Mouse (Mus musculus) 3T3-L1 (cell line): ENCODE measurements at regions not wholly inside any gene's neighbourhood (a gene's known extent, or its start where the extent isn't known, plus 50 kb on each side); places are given as distances from the start of the nearest gene placed in this dataset.
A peak's percentile ranks its signal among the peaks of the same experiment; 100 is the strongest.
"Not testable (repeated sequence)": the region's sequence is repeated elsewhere in the genome, so short reads cannot be mapped to it uniquely, and the experiment has no call there.

Experiments
- DNase-seq: peaks from one replicate; pipeline ENCODE4 v3.0.0-alpha.2; 2015; ENCODE audit warnings: low read depth, low spot score

DNA sequence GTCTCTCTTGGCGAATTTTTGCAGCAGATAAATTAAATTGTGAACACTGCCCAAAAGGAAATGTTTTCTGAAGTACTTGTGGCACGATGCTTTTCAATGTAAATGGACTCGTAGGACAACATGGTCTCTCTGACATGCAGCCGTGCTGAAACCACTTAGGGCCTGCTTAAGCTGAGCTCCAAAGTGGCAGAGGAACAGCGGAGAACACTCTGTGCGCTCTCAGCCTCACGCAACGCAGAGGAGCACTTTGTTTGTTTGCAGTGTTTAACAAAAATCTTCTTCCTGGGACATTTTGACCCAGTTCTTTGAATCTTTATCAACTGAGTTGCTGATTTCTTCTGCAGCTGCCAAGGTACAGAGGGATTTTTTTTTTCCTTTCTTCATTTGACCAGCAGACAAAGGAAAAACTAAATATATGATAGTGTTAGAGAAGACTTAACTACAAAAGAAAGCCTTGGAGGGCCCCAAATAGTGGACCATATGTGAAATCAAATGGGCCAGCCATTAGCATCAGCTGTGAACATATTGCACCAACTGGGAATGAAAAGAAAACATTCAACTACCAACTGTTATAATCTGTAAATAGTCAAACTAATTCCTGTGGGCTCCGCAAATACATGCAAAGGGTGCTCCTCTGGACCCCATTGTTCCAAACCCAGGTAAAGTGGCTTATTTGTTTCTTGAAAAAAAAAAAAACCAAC is 639.5 kb downstream of the Rwdd3 start:
- no peak for DNase-seq

DNA sequence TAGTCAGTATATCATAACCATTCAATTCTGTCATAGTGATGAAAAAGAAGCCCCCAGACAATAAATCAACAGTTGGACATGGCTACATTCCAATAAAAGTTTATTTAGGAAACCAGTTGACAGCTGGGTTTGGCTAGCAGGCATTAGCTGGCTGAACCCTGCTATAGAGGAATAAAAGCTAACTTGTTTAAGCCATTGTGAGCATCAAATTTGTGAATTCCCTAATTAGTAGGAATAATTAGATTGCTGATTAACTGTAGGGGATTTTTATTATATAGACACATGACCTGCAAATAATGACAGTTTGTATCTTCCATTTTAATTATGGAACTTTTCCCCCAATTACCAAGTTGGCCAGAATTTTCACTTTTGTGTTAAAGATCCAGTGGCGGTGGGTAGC is 659.8 kb downstream of the Rwdd3 start:
- no peak for DNase-seq

DNA sequence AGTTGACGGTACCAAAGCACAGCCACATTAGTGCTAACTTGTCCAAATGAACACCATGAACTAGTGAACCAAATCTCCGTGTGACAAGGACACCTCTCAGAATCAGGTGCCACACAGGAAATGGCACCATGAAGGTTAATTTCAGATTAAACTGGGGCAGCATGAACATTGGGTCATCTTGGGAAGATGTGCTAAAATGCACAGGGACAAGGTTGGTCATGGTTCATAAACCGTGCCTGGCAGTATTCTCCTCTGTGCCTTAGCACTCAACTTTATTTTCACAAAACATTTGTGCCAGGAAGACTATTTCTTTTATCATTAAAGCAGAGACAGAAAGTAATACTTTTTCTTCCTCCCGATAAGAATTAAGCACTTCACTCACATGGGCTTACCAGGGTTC is 672.6 kb downstream of the Rwdd3 start:
- no peak for DNase-seq

DNA sequence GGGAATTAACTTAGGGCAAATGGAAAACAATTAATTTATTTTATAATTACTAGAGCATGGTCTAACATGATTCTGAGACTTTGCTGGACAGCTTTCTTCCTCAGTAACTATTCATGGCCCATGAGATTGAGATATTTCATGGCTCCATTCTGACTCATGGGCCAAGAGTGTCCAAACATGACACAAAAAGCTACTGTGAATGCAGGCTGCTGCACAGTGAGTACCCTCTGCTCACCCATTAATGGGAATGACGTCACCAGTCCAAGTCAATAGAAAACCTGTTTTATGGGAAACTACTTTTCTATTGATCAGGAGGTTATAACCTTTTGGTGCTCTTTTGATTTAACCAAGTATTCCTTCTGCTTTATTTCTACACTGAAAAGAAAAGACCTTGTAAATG is 693.6 kb downstream of the Rwdd3 start:
- no peak for DNase-seq

DNA sequence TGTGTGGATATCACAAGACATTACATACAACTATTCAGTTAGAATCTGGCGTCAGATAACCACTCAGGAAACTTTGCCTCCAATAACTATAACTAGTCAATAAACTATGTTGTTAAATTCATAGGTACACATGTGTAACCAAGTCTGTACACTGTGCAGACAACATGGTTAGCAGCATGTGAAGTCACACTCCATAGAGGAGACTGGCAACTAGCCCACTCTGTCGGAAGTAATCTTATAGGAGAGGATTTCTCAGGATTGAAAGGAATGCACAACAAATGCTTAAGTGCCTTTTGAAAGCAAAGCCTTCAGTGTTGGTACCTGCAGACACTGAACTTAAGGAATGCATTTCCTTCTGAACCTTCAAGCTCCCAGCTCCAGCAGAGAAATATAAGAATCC is 693.0 kb upstream of the Ptbp2 start:
- no peak for DNase-seq

DNA sequence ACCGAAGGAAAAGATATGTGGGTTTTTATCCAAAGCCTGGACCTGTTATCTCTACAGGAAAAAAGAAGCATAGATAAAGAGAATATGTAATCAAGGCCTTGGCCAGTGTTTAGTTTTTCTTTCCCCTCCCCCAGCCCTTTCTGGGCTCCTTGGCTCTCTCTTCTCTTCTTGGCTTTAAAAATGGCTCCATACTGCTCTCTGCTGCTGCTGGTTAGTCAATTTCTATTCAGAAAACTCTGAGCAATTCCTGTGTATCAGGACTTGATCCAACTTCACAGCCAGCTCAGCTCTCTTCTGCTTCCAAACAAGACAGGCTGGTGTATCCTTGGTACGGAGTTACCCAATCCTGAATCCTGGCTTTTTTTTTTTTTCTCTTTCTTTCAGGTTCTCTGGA is 689.4 kb upstream of the Ptbp2 start:
- no peak for DNase-seq

DNA sequence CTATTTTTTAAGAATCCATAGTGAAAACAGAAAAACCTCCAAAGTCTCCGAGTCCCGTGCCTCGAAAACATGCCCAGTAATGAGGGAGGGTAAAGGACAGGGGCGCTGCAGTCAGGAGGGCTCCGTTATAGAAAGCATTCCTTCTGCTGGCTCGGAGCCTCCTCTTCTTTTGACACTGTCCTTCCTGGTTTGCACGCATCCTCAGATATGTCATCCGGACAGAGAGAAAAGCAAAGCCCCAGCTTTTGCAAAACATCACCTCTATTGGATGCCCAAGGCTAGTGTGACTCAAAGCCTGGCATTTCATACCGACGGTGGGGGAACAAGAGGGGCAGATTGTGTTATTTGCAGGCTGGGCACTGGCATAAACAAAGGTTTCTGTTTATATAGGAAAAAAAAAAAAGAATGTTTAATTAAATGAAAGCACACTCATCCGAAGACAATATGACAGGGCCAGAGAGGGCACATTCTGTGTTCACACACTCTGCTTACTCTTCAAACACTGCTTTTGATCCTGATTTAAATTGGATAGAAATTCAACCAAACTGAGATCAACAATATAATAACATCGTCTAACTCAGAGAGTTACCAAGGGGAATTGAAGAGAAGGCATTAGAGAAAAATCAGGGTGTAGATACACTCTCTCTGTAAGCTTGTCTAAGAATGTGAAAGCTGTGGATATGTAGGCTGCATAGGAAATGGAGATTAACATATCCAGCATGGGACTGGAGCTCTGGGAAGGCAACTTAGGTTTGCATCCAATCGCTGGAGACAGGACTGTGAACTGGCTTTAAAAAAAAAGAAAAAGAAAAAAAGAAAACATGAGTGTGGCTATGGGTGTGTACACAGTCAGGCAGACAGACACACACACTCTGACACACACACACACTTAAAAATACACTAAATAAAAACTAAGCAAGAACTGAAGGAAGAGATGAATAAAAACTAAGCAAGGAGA is 688.7 kb upstream of the Ptbp2 start:
- no peak for DNase-seq

DNA sequence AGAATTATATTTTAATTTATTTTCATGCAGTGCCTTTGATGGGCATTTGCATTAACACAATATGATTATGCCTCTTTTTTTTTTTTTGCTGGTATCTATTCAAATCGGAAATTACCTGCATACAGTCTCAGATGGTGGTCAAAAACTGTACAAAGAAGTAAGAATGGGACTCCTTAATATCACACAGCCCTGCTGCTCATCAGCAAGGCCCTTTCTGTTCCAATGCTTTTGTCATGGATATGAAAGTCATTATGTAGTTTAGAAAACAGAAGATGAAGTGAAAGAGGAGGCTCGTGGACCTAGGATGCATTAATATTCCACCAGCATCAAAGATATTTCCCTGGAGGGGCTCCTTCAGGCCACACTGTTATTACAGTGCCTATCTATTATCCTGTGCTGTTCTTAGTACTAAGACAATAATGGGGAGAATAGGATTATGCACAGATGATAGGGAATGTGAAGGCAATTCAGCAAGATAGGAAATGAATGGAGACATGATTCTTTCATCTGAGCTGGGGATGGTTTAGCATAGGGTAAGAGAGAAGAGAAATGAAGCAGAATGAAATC is 687.7 kb upstream of the Ptbp2 start:
- no peak for DNase-seq

DNA sequence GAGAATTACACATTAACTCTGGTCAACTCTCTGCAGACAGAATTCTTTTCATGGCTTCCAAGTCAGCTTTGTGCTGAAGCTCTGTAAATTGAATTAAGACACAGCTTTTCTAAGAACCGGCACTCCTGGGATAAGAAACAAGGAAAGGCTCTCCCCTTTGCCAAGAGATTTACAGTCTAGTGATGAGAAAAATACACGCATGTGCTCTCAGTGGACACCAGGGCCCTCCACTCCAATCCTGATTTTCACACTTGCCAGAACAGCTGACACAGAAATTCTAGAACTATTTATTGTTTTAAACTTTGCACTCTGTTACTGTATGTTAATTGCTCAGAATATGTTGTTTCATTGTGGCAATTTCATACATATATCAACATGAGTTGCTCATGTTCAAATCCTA is 684.6 kb upstream of the Ptbp2 start:
- no peak for DNase-seq

DNA sequence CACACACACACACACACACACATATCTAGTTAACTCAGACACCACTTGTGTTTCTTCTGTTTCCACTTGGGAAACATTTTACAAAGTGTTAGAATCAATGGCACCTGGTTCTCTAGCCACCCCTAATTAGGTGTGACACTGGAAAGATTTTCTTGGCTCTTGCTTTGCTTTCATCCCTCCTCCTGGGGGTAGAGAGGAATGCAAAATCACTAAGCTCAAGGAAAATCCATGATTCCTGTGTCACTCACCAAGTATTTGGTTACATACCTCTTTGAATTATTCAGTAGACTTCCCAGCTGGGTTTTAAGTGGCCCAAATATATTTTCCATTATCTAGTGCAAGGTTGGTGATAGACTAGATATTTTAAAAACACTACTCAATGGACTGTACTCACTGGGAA is 676.5 kb upstream of the Ptbp2 start:
- no peak for DNase-seq

DNA sequence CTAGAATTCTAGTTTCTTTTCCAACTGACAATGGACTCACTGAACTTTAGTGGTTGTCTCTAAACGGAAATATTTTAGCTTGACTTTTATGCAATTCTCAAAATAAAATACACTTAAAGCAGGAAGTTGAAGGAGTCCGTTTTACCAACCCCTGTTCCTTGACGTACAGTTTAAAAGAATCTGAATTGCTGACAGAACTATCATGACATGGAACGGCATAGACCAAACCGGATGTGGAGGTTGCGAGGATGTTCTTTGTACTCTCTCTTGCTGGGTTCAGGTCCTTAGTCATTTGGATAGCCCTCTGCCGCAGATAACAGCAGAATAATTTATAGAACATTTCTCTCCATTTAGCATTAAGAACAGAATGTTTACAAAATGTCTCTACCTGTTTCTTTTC is 673.6 kb upstream of the Ptbp2 start:
- no peak for DNase-seq

DNA sequence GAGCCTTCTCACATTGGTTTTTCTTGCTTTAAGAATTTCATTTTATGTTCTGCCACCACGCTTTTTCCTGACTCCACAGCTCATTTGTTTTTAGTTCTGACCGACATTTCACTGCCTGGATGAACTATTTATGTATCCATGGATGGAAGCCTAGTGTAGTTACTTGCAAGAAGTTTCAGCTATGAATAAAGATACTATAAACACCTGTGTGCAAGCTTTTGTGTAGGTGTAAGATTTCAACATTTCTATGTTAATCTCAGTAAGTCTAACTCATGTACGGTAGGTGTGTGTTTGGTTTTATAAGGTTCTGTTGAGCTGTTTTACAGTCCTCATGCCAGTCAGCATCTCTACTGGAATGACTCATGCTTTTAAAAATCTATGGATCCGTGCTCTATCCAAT is 656.9 kb upstream of the Ptbp2 start:
- DNase-seq: no peak

DNA sequence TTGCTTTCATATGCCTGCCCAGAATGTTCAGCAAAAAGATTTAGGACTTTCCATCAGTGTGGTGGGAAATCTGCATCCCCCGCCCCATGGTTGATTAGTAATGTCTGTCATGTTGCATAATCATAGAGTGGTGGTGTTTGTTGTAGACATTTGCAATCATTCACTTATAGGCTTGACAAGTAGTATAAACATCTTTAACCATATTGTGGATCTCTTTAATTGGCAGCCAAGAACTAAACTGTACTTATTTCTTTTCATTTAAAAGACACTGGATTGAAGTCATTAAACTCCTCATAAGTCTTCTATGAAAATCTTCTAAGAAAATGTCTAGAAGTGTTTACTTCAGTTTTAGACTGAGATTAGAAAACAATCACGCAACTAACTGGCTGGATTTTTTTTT is 646.0 kb upstream of the Ptbp2 start:
- DNase-seq: no peak

DNA sequence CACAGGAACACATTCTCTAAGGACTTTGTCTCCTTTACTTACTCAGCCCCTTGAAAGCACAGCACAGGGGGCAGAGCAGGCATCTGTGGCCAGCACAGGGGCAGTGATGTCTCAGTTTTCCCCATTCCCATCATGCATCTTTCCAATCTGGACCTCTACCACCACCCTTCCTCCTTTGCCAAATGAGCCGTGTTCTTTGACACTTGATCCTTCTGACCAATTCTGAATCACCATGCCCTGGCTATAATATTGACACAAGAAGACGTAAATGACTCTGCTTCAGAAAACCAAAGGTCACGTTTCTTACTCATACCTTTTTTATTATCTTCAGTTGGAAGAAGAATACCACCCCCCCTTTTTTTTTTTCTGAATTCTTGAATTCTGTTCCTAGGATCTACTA is 632.4 kb upstream of the Ptbp2 start:
- DNase-seq: peak; percentile 10

DNA sequence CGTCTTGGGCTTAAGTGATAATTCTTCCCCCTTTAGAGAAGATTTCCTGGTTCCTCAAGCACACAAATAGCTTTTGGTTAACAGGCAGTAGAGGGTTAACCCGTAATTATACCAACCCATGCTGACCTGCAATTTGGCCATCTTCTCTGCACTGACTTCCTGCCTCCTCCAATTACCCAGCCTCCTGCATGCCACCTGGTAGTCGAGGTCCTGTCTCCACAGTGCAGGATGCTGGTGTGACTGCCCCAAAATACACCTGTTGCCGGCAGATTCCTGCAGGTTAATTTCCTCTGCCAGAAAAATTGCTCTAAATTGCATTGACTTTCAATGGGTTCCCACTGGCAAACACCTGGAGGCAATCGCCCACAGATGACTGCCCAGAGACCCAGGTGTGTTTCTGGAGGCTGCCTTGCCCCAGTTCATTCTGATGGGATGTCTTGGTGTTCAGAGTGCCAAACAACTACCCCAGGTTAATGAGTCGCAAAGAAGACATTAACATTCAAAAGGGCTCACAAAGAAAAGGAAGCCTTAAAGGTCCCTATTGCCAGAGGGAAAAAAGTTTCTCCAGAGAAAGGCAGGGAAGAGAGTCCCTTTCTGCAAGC is 591.5 kb upstream of the Ptbp2 start:
- DNase-seq: no peak

DNA sequence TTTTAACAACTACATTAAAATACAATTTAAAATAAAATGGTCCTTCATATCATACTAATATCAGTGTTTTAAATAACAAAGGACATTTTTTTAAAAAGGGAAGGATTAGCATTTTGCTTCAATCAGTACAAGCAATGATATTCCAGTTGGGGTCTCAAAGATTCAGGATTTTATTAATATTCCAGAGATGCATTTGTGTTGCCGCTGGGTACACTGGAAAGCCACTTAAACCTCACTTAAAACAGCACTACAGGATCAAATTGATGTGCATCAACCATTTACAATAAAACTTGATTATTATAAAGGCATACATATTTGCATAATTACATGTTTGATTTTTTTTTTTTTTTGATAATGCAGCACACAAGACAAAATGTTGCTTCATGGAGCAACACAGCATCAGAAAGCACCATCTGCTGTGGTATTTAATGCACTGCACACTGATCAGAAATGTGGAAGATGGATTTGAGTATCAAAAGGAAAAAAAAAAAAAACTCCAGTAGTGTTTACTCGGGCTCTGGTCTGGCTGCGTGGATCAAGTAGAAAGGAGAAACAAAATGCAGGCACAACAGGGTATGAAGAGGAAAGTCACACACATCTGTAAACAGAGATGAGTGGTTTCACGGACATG is 558.6 kb upstream of the Ptbp2 start:
- DNase-seq: no peak

DNA sequence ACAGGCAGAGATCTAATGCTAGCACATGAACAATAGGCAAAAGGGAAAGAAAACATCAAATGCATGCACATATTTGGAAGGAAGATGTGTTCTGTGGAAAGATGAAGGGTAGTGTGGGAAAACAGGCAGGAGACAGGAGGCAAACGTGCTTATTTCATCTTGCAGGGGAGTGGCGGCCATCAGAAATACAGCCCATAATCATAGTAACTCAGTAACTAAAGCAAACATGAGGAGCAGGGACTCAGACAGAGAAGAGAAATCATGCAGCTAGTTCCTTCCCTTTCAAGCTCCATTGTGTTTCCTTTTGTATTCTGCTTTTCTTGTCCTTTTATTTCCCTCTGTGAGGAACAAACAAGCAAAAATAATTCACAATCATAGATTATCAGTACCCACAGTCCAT is 557.6 kb upstream of the Ptbp2 start:
- no peak for DNase-seq

DNA sequence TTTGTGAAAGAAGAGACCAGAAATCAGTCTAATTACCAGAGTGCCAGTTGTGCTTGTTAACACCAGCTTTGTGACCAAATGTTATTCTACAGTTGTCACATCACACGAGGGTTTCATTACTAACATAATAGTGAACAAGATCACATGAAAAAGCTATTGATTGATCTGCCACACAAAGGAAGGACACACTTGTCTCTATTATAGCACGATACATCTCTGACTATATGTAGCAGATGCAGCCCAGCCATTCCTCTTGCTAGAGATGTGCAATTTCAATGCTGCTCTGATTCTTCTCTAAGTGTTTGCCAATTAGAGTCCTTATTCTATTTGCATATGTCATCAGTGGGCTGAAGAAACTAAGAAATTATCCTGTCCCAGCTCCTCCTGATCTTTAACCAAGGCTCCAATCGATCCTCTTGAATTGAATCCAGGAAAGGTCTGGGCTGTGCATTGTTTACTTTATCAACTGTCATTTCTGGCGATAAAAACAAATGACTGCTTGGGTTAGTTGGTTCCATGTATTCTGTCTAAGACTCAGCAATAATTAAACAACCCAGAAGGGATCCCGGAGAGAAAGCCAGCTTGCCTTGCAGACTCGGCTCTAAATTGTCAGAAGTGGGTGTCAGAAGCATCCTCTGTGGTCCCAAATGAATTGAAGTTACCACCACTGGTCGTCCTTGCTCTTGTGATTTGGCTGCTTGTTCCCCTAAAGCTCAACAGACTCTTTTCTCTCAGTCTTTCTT is 551.7 kb upstream of the Ptbp2 start:
- no peak for DNase-seq

DNA sequence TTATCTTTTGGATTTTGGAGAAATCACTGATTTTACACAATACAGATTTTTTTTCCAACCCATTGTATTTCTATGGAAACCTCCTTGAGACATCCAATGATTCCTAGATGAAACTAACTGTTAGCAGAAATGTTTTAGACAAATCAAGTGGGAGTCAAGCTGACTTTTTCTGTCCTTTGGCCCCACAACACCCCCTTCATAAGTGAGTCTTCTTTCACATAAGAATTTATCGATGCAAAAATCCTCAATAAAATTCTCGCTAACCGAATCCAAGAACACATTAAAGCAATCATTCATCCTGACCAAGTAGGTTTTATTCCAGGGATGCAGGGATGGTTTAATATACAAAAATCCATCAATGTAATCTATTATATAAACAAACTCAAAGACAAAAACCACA is 522.8 kb upstream of the Ptbp2 start:
- DNase-seq: not testable (repeated sequence)

DNA sequence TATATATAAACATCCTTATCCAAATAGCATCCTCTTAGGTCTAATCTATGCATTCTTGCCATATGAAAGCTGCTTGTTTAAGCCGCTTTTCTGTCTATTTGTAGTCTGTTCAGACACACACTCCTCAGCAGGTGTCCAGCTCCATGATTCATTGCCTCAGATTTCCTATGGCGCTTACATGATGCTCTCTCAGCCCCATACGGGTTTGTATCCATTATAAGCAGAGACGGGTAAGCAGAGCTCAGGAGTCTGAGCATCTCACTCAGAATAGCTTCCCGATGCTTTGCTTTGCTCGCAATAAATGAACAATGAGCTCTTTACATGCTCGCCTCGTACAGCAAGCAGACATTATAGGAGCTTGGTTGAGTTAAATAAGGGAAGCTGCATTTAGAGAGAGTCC is 521.3 kb upstream of the Ptbp2 start:
- DNase-seq: no peak
